Comparison of ENCODE assay signal across 8 mouse cellular contexts in the genomic region with DNA sequence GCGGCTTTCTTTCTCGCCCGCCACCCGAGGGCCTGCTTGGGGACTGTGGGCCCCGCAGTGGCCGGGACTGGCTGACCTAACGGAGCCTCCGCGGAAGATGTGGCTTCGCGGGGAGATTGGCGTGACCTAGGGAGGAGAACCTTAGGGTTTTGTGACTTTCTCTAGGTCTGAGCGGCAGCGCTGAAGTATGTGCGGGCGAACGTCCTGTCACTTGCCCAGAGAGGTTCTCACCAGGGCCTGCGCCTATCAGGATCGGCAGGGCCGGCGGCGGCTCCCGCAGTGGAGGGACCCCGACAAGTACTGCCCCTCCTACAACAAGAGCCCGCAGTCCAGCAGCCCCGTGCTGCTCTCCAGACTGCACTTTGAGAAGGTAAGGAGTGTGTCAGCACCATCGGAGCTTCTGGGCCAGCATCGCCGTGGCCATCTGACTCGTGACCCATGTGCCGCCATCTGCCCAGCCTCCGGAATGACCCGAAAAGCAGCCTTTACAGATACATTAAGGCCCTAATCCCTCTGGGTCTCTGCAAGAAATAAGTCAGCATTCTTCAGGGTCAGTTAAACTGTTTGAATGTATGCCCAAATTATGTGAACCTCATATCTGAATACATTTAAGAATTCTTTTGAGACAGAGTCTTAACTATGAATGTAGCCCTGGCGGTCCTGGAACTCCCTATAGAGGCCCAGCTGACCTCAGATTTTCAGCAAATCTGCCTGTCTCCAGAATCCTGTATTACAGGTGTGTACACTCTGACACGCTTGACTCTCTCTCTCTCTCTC. TPM values are rescaled to one million over a fixed set of nuclear protein-coding genes. Genes with fewer than 3 reads are reported as not detected.
DNase-seq lines count a peak whose midpoint lies in the region; ATAC-seq lines count a peak whose summit lies in the region.

No protein-coding gene starts in this region.

- H3K4me1 ChIP-seq in kidney, embryonic 14.5 days (ENCODE audit: control insufficient read depth, insufficient read depth, low read length): peaks cover 11% of the 10 kb centered on the region; the same call in 1 of the 2 replicates
- H3K4me1 ChIP-seq in lung, embryonic 15.5 days: peaks cover 12% of the 10 kb centered on the region

- peak overlapping the region; percentile 77 for H3K4me3 ChIP-seq in kidney, embryonic 14.5 days (ENCODE audit: low read length)
- H3K4me3 ChIP-seq in lung, embryonic 15.5 days: peak overlapping the region; percentile 89

- H3K36me3 ChIP-seq in kidney, embryonic 14.5 days (ENCODE audit: control insufficient read depth, insufficient read depth, low read length): peaks cover 69% of the 10 kb centered on the region
- H3K36me3 ChIP-seq in lung, embryonic 15.5 days: peaks cover 70% of the 10 kb centered on the region

- H3K9me3 ChIP-seq in kidney, embryonic 14.5 days (ENCODE audit: control insufficient read depth, low read length): no peaks in the 10 kb centered on the region
- H3K9me3 ChIP-seq in lung, embryonic 15.5 days: no peaks in the 10 kb centered on the region

- peak; percentile 5 for DNase-seq in CD4-positive helper T cell, adult 2 months (ENCODE audit: low read depth, low spot score)
- peak; percentile 25 for DNase-seq in T-cell, adult 2 months (ENCODE audit: low spot score)
- peak; percentile 59 for DNase-seq in embryo, embryonic 11 days
- peak; percentile 11 for DNase-seq in heart, adult 8-10 months (ENCODE audit: low spot score)
- DNase-seq in ovary, postnatal 14 days (ENCODE audit: low spot score): peak; percentile 18
- DNase-seq in yolk sac, embryonic 10.5 days (ENCODE audit: low spot score): peak; percentile 62

- peak overlapping the region; percentile 74 for H3K4me2 ChIP-seq in kidney, embryonic 14.5 days (replicated peaks; ENCODE audit: low read depth, low read length)
- peak overlapping the region; percentile 85 for H3K4me2 ChIP-seq in lung, embryonic 15.5 days

- peak overlapping the region; percentile 90 for H3K27ac ChIP-seq in kidney, embryonic 14.5 days (ENCODE audit: low read depth, low read length)
- H3K27ac ChIP-seq in lung, embryonic 15.5 days: peak overlapping the region; percentile 92

- WGBS in kidney, embryonic 14.5 days: 3% methylated on average over 35 of the region's 35 CpGs
- WGBS in lung, embryonic 15.5 days: 3% methylated on average over 35 of the region's 35 CpGs

- H3K9ac ChIP-seq in kidney, embryonic 14.5 days (ENCODE audit: low read depth, low read length): peak overlapping the region; percentile 68
- peak overlapping the region; percentile 91 for H3K9ac ChIP-seq in lung, embryonic 15.5 days

- peak; percentile 55 for ATAC-seq in kidney, embryonic 14.5 days (ENCODE audit: low FRiP score, low TSS enrichment)
- peak; percentile 57 for ATAC-seq in lung, embryonic 15.5 days (ENCODE audit: borderline replicate concordance, extremely low read depth, low FRiP score, low TSS enrichment)

- H3K27me3 ChIP-seq in kidney, embryonic 14.5 days (ENCODE audit: control insufficient read depth, insufficient read depth, low read length): no peaks in the 10 kb centered on the region
- no peaks in the 10 kb centered on the region for H3K27me3 ChIP-seq in lung, embryonic 15.5 days

RNA-seq across cellular contexts. Expression of a gene that starts 0.8 kb away (rescaled TPM):
- 1 to 10 TPM; 7.8 to 9.4 (median 9.1) TPM for total RNA-seq in heart, adult 8-10 months (2022)
- polyA plus RNA-seq in kidney, embryonic 14.5 days (2014; fragmentation: Nextera tagmentation; extraction: Ambion mirVana): 53.4 and 60.4 TPM in 2 replicates
- polyA plus RNA-seq in lung, embryonic 15.5 days (2015; fragmentation: Nextera tagmentation; extraction: Ambion mirVana): 55.2 and 57.7 TPM in 2 replicates

RNA-seq across cellular contexts. Expression of a gene that starts 26.9 kb away (rescaled TPM):
- 10 to 100 TPM; 38.3 to 41.1 (median 40.0) TPM for total RNA-seq in heart, adult 8-10 months (2022)
- 84.6 and 156 TPM in 2 replicates for polyA plus RNA-seq in kidney, embryonic 14.5 days (2014; fragmentation: Nextera tagmentation; extraction: Ambion mirVana)
- 171 and 172 TPM in 2 replicates for polyA plus RNA-seq in lung, embryonic 15.5 days (2015; fragmentation: Nextera tagmentation; extraction: Ambion mirVana)

Comparison
In these comparisons a context has a peak if more than half of its experiments do, and no peak if none do; other contexts are left out.
1. Peak in every context shown above with its lines: DNase-seq, ATAC-seq, H3K4me3 ChIP-seq and H3K27ac ChIP-seq.
2. DNase-seq: peak in every context shown above with its lines; median percentile 62 in yolk sac, embryonic 10.5 days; 59 in embryo, embryonic 11 days; 25 in T-cell, adult 2 months; 18 in ovary, postnatal 14 days; 11 in heart, adult 8-10 months; 5 in CD4-positive helper T cell, adult 2 months.